20 mouse cellular contexts compared by ENCODE assay signal in genomic region chr1:190665490-190665875, GRCm38 (mm10).
DNase-seq lines count a peak whose midpoint lies in the region; ATAC-seq and TF ChIP-seq lines count a peak whose summit lies in the region.
"Had no signal": no experiment of that assay in that cellular context is flagged by ENCODE, and none has a peak within 500 bp of the region (broad histone marks: within the 10 kb centered on the region; RNA-seq: fewer than 3 reads in every experiment).

No protein-coding gene starts in this region.

- DNase-seq in layer of hippocampus, postnatal 10 days (ENCODE audit: low spot score in 2 of 2), result peak; percentile 21 to 51
- DNase-seq in layer of hippocampus, adult 8-10 months (ENCODE audit: low spot score in 2 of 2), result no peak
- no peak for DNase-seq in neural tube, embryonic 10.5 days (ENCODE audit: extremely low spot score, low spot score)
- DNase-seq in adrenal gland, postnatal 36 days, result no peak
- DNase-seq: adrenal gland, adult 8-10 months; cerebellum, adult 11 months; cerebellum, adult 9-10 months; embryo, embryonic 11 days; gastrocnemius, adult 2 months; gastrocnemius, postnatal 25 days; heart, postnatal 4 days had no signal

- H3K9ac ChIP-seq in forebrain, embryonic 13.5 days, result 0 out of 2 replicates have a peak overlapping the region, but pooled peaks have one; percentile 12
- no peak overlapping the region for H3K9ac ChIP-seq in forebrain, embryonic 16.5 days (replicated peaks; ENCODE audit: low read depth, low read length)
- no peak overlapping the region for H3K9ac ChIP-seq in neural tube, embryonic 15.5 days (replicated peaks)
- H3K9ac ChIP-seq: embryonic facial prominence, embryonic 15.5 days; heart, embryonic 13.5 days; hindbrain, embryonic 13.5 days had no signal

- TF ChIP-seq CTCF in E14TG2a.4 (conservative IDR thresholded peaks at IDR 0.05; ENCODE audit: low read length), result no peak

- H3K4me2 ChIP-seq in forebrain, embryonic 13.5 days, result no peak overlapping the region
- no peak overlapping the region for H3K4me2 ChIP-seq in forebrain, embryonic 16.5 days (ENCODE audit: low read length)
- no peak overlapping the region for H3K4me2 ChIP-seq in neural tube, embryonic 15.5 days
- H3K4me2 ChIP-seq: embryonic facial prominence, embryonic 15.5 days; heart, embryonic 13.5 days; hindbrain, embryonic 13.5 days had no signal

- H3K27me3 ChIP-seq in forebrain, embryonic 13.5 days, result peaks cover 3% of the 10 kb centered on the region; the same call in 1 of the 2 replicates
- H3K27me3 ChIP-seq in forebrain, embryonic 16.5 days (replicated peaks; ENCODE audit: control insufficient read depth, insufficient read depth, low read length), result no peaks in the 10 kb centered on the region
- no peaks in the 10 kb centered on the region for H3K27me3 ChIP-seq in neural tube, embryonic 15.5 days (replicated peaks)
- peaks cover 27% of the 10 kb centered on the region for H3K27me3 ChIP-seq in E14TG2a.4 (ENCODE audit: insufficient read depth, low read length)
- H3K27me3 ChIP-seq: embryonic facial prominence, embryonic 15.5 days; heart, embryonic 13.5 days; hindbrain, embryonic 13.5 days had no signal

- 70% methylated on average over 8 of the region's 8 CpGs for WGBS in forebrain, embryonic 13.5 days
- WGBS in forebrain, embryonic 16.5 days, result 45% methylated on average over 8 of the region's 8 CpGs
- WGBS in neural tube, embryonic 15.5 days, result 76% methylated on average over 8 of the region's 8 CpGs

- no peaks in the 10 kb centered on the region for H3K36me3 ChIP-seq in forebrain, embryonic 13.5 days (ENCODE audit: poor library complexity, severe bottlenecking)
- no peaks in the 10 kb centered on the region for H3K36me3 ChIP-seq in forebrain, embryonic 16.5 days (ENCODE audit: control insufficient read depth, insufficient read depth)
- H3K36me3 ChIP-seq in neural tube, embryonic 15.5 days, result no peaks in the 10 kb centered on the region
- no peaks in the 10 kb centered on the region for H3K36me3 ChIP-seq in E14TG2a.4 (ENCODE audit: insufficient read depth, low read length)
- H3K36me3 ChIP-seq: embryonic facial prominence, embryonic 15.5 days; G1E; heart, embryonic 13.5 days; hindbrain, embryonic 13.5 days had no signal

- no peak for ATAC-seq in forebrain, embryonic 13.5 days
- ATAC-seq in forebrain, embryonic 16.5 days, result no peak
- no peak for ATAC-seq in neural tube, embryonic 15.5 days (ENCODE audit: low FRiP score)

- H3K4me3 ChIP-seq in forebrain, embryonic 13.5 days, result no peak overlapping the region
- H3K4me3 ChIP-seq in forebrain, embryonic 16.5 days (replicated peaks; ENCODE audit: low read length), result no peak overlapping the region
- H3K4me3 ChIP-seq in neural tube, embryonic 15.5 days (replicated peaks), result no peak overlapping the region
- H3K4me3 ChIP-seq in E14TG2a.4 (replicated peaks; ENCODE audit: low read length), result peak overlapping the region; percentile 56
- H3K4me3 ChIP-seq: embryonic facial prominence, embryonic 15.5 days; erythroblast, embryonic 14.5 days; gastrocnemius, adult 2 months; heart, embryonic 13.5 days; hindbrain, embryonic 13.5 days had no signal

- H3K4me1 ChIP-seq in forebrain, embryonic 13.5 days, result peaks cover 24% of the 10 kb centered on the region
- peaks cover 12% of the 10 kb centered on the region for H3K4me1 ChIP-seq in forebrain, embryonic 16.5 days (replicated peaks; ENCODE audit: control insufficient read depth, insufficient read depth, low read length)
- peaks cover 14% of the 10 kb centered on the region; the same call in 1 of the 2 replicates for H3K4me1 ChIP-seq in neural tube, embryonic 15.5 days
- peaks cover 19% of the 10 kb centered on the region for H3K4me1 ChIP-seq in E14TG2a.4 (replicated peaks; ENCODE audit: low read depth, low read length)
- H3K4me1 ChIP-seq: embryonic facial prominence, embryonic 15.5 days had no signal

- H3K9me3 ChIP-seq in forebrain, embryonic 13.5 days (replicated peaks), result no peaks in the 10 kb centered on the region
- H3K9me3 ChIP-seq in forebrain, embryonic 16.5 days (ENCODE audit: control insufficient read depth, low read length), result no peaks in the 10 kb centered on the region
- H3K9me3 ChIP-seq in neural tube, embryonic 15.5 days (replicated peaks), result no peaks in the 10 kb centered on the region
- no peaks in the 10 kb centered on the region for H3K9me3 ChIP-seq in E14TG2a.4 (ENCODE audit: low read length)
- H3K9me3 ChIP-seq: embryonic facial prominence, embryonic 15.5 days; heart, embryonic 13.5 days; hindbrain, embryonic 13.5 days had no signal

- H3K27ac ChIP-seq in forebrain, embryonic 13.5 days, result no peak overlapping the region
- H3K27ac ChIP-seq in forebrain, embryonic 16.5 days (ENCODE audit: low read length), result no peak overlapping the region
- 0 out of 2 replicates have a peak overlapping the region, but pooled peaks have one; percentile 33 for H3K27ac ChIP-seq in neural tube, embryonic 15.5 days (replicated peaks)
- H3K27ac ChIP-seq: embryonic facial prominence, embryonic 15.5 days; gastrocnemius, adult 2 months; heart, embryonic 13.5 days; hindbrain, embryonic 13.5 days had no signal

Comparison
In these comparisons a context has a peak if more than half of its experiments do, and no peak if none do; other contexts are left out.
1. DNase-seq: peak in layer of hippocampus, postnatal 10 days (2 of 2); none in layer of hippocampus, adult 8-10 months (0 of 2), neural tube, embryonic 10.5 days (single experiment) and adrenal gland, postnatal 36 days (0 of 2).